Mouse (Mus musculus) CH12.LX (cell line): ENCODE data around the gene Gm595. TPM values are rescaled to one million over a fixed set of nuclear protein-coding genes. Genes with fewer than 3 reads are reported as not detected.

Source experiments
- DNase-seq: peaks from one replicate; pipeline ENCODE4 v3.0.0-alpha.2; 2013; ENCODE audit errors: extremely low read depth
- H3K27ac ChIP-seq: 2 replicates; pipeline ENCODE4 v1.5.1; 2012; ENCODE audit warnings: low read depth, mild to moderate bottlenecking, control low read depth, moderate library complexity; ENCODE audit not compliant: insufficient read depth
- H3K27me3 ChIP-seq: replicated peaks from 2 replicates; pipeline ENCODE3; 2012; ENCODE audit warnings: inconsistent platforms
- H3K36me3 ChIP-seq, 2 experiments: replicated peaks in 1 of 2; 2 replicates each; pipeline versions ENCODE3 to v1.6.1; 2012; ENCODE audit warnings: inconsistent platforms in 1 of 2, low read length in 1 of 2, mild to moderate bottlenecking in 1 of 2, mixed read lengths in 1 of 2, moderate library complexity in 1 of 2; ENCODE audit not compliant: control insufficient read depth in 1 of 2, insufficient read depth in 1 of 2
- H3K4me1 ChIP-seq, 2 experiments: 2 replicates each; pipeline ENCODE4 v1.6.1; 2012; ENCODE audit warnings: inconsistent platforms in 1 of 2, moderate library complexity in 1 of 2; ENCODE audit not compliant: insufficient read depth in 2 of 2, control insufficient read depth in 1 of 2
- H3K4me2 ChIP-seq: 2 replicates; pipeline ENCODE4 v1.6.1; 2012; ENCODE audit warnings: low read depth, mild to moderate bottlenecking, control low read depth; ENCODE audit not compliant: poor library complexity, insufficient read depth, severe bottlenecking
- H3K4me3 ChIP-seq, 3 experiments: fragments of 150-350 bp in 1 of 3; sonication (generic) in 1 of 3; replicated peaks in 1 of 3; 2 replicates each; pipeline versions ENCODE3 to v1.5.1; 2011 to 2012; ENCODE audit warnings: low read depth in 2 of 3, low read length in 2 of 3, mild to moderate bottlenecking in 2 of 3, moderate library complexity in 2 of 3, control low read depth in 1 of 3, improper control_type of control experiment in 1 of 3, inconsistent platforms in 1 of 3, mixed read lengths in 1 of 3; ENCODE audit not compliant: poor library complexity in 1 of 3
- H3K79me2 ChIP-seq: replicated peaks from 2 replicates; pipeline ENCODE4 v1.6.1; 2012; ENCODE audit warnings: mild to moderate bottlenecking, moderate library complexity; ENCODE audit not compliant: control insufficient read depth, poor library complexity, insufficient read depth, severe bottlenecking; ENCODE audit errors: extremely low read depth
- H3K9ac ChIP-seq: 2 replicates; pipeline ENCODE4 v1.6.1; 2012; ENCODE audit warnings: low read depth, mild to moderate bottlenecking, control low read depth, moderate library complexity; ENCODE audit not compliant: insufficient read depth
- H3K9me3 ChIP-seq: replicated peaks from 2 replicates; pipeline ENCODE3; 2012; ENCODE audit warnings: low read length, inconsistent platforms, mixed read lengths
- BHLHE40 ChIP-seq: IDR thresholded peaks from 2 replicates; pipeline ENCODE4 v1.6.1; 2011; ENCODE audit warnings: mild to moderate bottlenecking, low read depth, low read length, improper control_type of control experiment
- CHD1 ChIP-seq: IDR thresholded peaks from 2 replicates; pipeline ENCODE4 v1.6.1; 2012; ENCODE audit warnings: low read depth, low read length, improper control_type of control experiment, inconsistent platforms
- CHD2 ChIP-seq: IDR thresholded peaks from 2 replicates; pipeline ENCODE4 v1.6.1; 2011; ENCODE audit warnings: low read length, improper control_type of control experiment
- CTCF ChIP-seq, 2 experiments: IDR thresholded peaks in 1 of 2; conservative IDR thresholded peaks in 1 of 2; 2 replicates each; pipeline ENCODE4 v1.5.1; 2011 to 2012; ENCODE audit warnings: low read depth in 2 of 2, low read length in 2 of 2, improper control_type of control experiment in 1 of 2, inconsistent platforms in 1 of 2, mild to moderate bottlenecking in 1 of 2, moderate library complexity in 1 of 2
- KAT2A ChIP-seq: IDR thresholded peaks from 2 replicates; pipeline ENCODE4 v1.6.1; 2012; ENCODE audit warnings: low read length, improper control_type of control experiment, inconsistent platforms; ENCODE audit not compliant: insufficient replicate concordance
- MAFK ChIP-seq: IDR thresholded peaks from 2 replicates; pipeline ENCODE4 v1.6.1; 2011; ENCODE audit warnings: low read length, improper control_type of control experiment; ENCODE audit not compliant: insufficient replicate concordance
- MAX ChIP-seq: IDR thresholded peaks from 2 replicates; pipeline ENCODE4 v1.6.1; 2011; ENCODE audit warnings: low read length, improper control_type of control experiment
- MAZ ChIP-seq: IDR thresholded peaks from 2 replicates; pipeline ENCODE4 v1.6.1; 2012; ENCODE audit warnings: low read depth, mild to moderate bottlenecking, inconsistent platforms, low read length, improper control_type of control experiment, moderate library complexity
- MEF2A ChIP-seq: IDR thresholded peaks from 2 replicates; pipeline ENCODE4 v1.6.1; 2014; ENCODE audit warnings: low read depth, mild to moderate bottlenecking, inconsistent platforms, low read length, improper control_type of control experiment, borderline replicate concordance
- MXI1 ChIP-seq: IDR thresholded peaks from 2 replicates; pipeline ENCODE4 v1.6.1; 2011; ENCODE audit warnings: mild to moderate bottlenecking, low read depth, low read length, improper control_type of control experiment
- MYC ChIP-seq: IDR thresholded peaks from 2 replicates; pipeline ENCODE4 v1.6.1; 2011; ENCODE audit warnings: low read depth, mild to moderate bottlenecking, improper control_type of control experiment, low read length
- PAX5 ChIP-seq: IDR thresholded peaks from 2 replicates; pipeline ENCODE4 v1.6.1; 2012; ENCODE audit warnings: low read length, inconsistent platforms, mixed read lengths
- POLR2A ChIP-seq: IDR thresholded peaks from 2 replicates; pipeline ENCODE4 v1.6.1; 2011; ENCODE audit warnings: low read depth, mild to moderate bottlenecking, improper control_type of control experiment, low read length
- POLR2AphosphoS2 ChIP-seq: IDR thresholded peaks from 2 replicates; pipeline ENCODE4 v1.6.1; 2011; ENCODE audit warnings: low read depth, low read length, improper control_type of control experiment
- SMC3 ChIP-seq: IDR thresholded peaks from 2 replicates; pipeline ENCODE4 v1.6.1; 2011; ENCODE audit warnings: low read depth, low read length, improper control_type of control experiment
- TBP ChIP-seq: conservative IDR thresholded peaks from 2 replicates; pipeline ENCODE4 v1.6.1; 2011; ENCODE audit warnings: low read depth, low read length, improper control_type of control experiment
- TCF12 ChIP-seq: IDR thresholded peaks from 2 replicates; pipeline ENCODE4 v1.6.1; 2014; ENCODE audit warnings: low read depth, mild to moderate bottlenecking, inconsistent platforms, low read length, improper control_type of control experiment
- UBTF ChIP-seq: IDR thresholded peaks from 2 replicates; pipeline ENCODE4 v1.6.1; 2012; ENCODE audit warnings: low read depth, mild to moderate bottlenecking, inconsistent platforms, low read length, improper control_type of control experiment, moderate library complexity
- ZKSCAN1 ChIP-seq: IDR thresholded peaks from 2 replicates; pipeline ENCODE4 v1.6.1; 2012; ENCODE audit warnings: low read depth, inconsistent platforms, low read length, improper control_type of control experiment, borderline replicate concordance
- ZMIZ1 ChIP-seq: IDR thresholded peaks from 2 replicates; pipeline ENCODE4 v1.6.1; 2012; ENCODE audit warnings: low read depth, mild to moderate bottlenecking, inconsistent platforms, low read length, improper control_type of control experiment
- dilution Hi-C: fragments of 300-500 bp; cut with MboI; formaldehyde crosslinking; loops from 2 replicates; pipeline ENCODE4 v1.14.3; 2020; ENCODE audit warnings: low sequenced_read_pairs; ENCODE audit not compliant: extremely low pct_unique_long_range_greater_than_20kb, extremely low pct_ligation_motif_present
- in situ Hi-C: fragments of 300-500 bp; cut with MboI; formaldehyde crosslinking; loops from 3 replicates; pipeline ENCODE4 v1.14.3; 2019; ENCODE audit warnings: low sequenced_read_pairs, low pct_ligation_motif_present, low pct_unique_long_range_greater_than_20kb, mixed read lengths
- polyA plus RNA-seq: library from polyadenylated mRNA; unstranded; fragments of >175 nt; gene quantifications from 2 replicates; pipeline ENCODE4 v1.2.1, GENCODE M21; 2012; ENCODE audit warnings: low read depth; ENCODE audit not compliant: insufficient read length
- total RNA-seq, 2 experiments: library from RNA; depleted of rRNA; stranded (reverse); fragments of 300-350 nt in 1 of 2; fragments of >200 nt in 1 of 2; gene quantifications; 2 replicates each; pipeline ENCODE4 v1.2.3; 2012 to 2014

Gm595 gene
- total and polyA plus RNA-seq, 3 experiments = not detected

DNA sequence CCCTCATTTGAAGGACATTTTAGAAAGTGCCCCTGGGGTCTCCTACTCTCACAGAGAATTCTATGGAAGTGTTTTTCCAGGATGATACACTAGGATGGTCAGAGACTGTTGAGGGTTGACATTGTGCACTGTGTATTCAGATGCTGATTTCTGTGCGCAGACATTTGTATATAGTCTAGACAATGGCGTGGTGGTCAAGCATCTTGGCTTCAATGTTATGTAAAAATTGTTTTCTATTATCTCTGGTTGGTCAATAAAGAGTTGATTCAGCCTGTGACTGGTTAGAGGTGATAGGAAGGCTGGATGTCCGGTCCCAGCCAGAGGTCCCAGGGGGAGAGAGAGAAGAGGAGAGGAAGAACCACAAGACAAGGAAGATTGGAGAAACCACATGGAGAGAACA, 16.4 kb upstream of the Gm595 start:
- Histone ChIP-seq H3K4me2 (no peak overlapping the region), H3K9ac (no peak overlapping the region), H3K4me3 (no peak overlapping the region), H3K9me3 (no peaks in the 10 kb centered on the region), H3K79me2 (no peaks in the 10 kb centered on the region), H3K27me3 (no peaks in the 10 kb centered on the region), H3K36me3 (no peaks in the 10 kb centered on the region), H3K27ac (no peak overlapping the region)
- in situ Hi-C loops (no loop called here), dilution Hi-C loops (no loop called here)
- DNase-seq = no peak
- TF ChIP-seq MXI1 (no peak), CHD2 (no peak), MAX (no peak), ZMIZ1 (no peak), TCF12 (no peak), MAFK (no peak), CTCF (conservative IDR thresholded peaks at IDR 0.05 in 1 of 2, IDR thresholded peaks at IDR 0.05 in 1 of 2; ENCODE audit: low read depth in 2 of 2, low read length in 2 of 2) (no peak), PAX5 (no peak), CHD1 (no peak), MEF2A (no peak), MYC (no peak), TBP (no peak), BHLHE40 (no peak), UBTF (no peak), KAT2A (no peak), POLR2A (no peak), MAZ (no peak), ZKSCAN1 (no peak), SMC3 (no peak), POLR2AphosphoS2 (no peak)
- TF ChIP-seq, all 38 proteins: peak for 0
- H3K4me1 ChIP-seq = no peaks in the 10 kb centered on the region

DNA sequence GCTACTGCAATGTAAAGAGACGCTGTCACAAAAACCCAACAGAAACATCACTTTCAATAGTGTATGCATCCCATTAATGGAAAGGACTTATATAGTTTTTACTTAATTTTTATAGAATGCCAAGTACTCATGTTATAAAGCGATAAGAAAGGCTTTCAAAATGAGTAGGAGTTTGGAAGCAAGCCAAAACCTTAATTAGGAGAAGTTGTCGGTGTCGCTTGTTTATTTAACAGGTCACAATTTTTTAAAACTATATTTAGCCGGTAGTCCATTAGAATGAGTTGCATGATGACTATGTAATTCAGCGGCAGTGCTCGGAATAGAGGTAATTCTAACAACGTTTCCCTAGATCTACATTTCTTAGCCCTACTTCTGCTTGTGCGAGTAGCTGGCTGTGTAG, 12.7 kb upstream of the Gm595 start:
- Histone ChIP-seq H3K27me3 (no peaks in the 10 kb centered on the region), H3K9me3 (no peaks in the 10 kb centered on the region), H3K79me2 (no peaks in the 10 kb centered on the region), H3K27ac (no peak overlapping the region), H3K9ac (no peak overlapping the region), H3K4me3 (no peak overlapping the region), H3K4me1 (no peaks in the 10 kb centered on the region), H3K4me2 (no peak overlapping the region), H3K36me3 (no peaks in the 10 kb centered on the region)
- no peak for DNase-seq
- dilution Hi-C loops = no loop called here
- TF ChIP-seq CTCF (conservative IDR thresholded peaks at IDR 0.05 in 1 of 2, IDR thresholded peaks at IDR 0.05 in 1 of 2; ENCODE audit: low read depth in 2 of 2, low read length in 2 of 2) = no peak
- in situ Hi-C loops = no loop called here
